Mouse (Mus musculus): ENCODE data around the gene Lrrc28. TPM values are rescaled to one million over a fixed set of nuclear protein-coding genes. Genes with fewer than 3 reads are reported as not detected.
A peak's percentile ranks its signal among the peaks of the same experiment; 100 is the strongest.

Gene Lrrc28
- total RNA-seq, 1 experiment from 2014 or later = 22.0 TPM

- DNase-seq = no peak
Observed at GRCm38 (mm10) chr7:67644291-67644690, 777 bp downstream of the Lrrc28 start.

GRCm38 (mm10) chr7:67642955-67643354 is 2.1 kb downstream of the Lrrc28 start:
- no peak for DNase-seq

- DNase-seq = no peak
Observed at GRCm38 (mm10) chr7:67639006-67639405, 6.1 kb downstream of the Lrrc28 start.

GRCm38 (mm10) chr7:67636161-67636560 is 8.9 kb downstream of the Lrrc28 start:
- no peak for DNase-seq

GRCm38 (mm10) chr7:67634210-67634609 is 10.9 kb downstream of the Lrrc28 start:
- no peak for DNase-seq

GRCm38 (mm10) chr7:67632380-67632779 is 12.7 kb downstream of the Lrrc28 start:
- DNase-seq = no peak

- DNase-seq = peak; percentile 63
Observed at GRCm38 (mm10) chr7:67630817-67631216, 14.3 kb downstream of the Lrrc28 start.

- DNase-seq = no peak
Observed at GRCm38 (mm10) chr7:67629681-67630080, 15.4 kb downstream of the Lrrc28 start.

- no peak for DNase-seq
Observed at GRCm38 (mm10) chr7:67626671-67627070, 18.4 kb downstream of the Lrrc28 start.

- no peak for DNase-seq
Observed at GRCm38 (mm10) chr7:67622151-67622550, 22.9 kb downstream of the Lrrc28 start.

GRCm38 (mm10) chr7:67619836-67620235 is 25.2 kb downstream of the Lrrc28 start:
- no peak for DNase-seq

- no peak for DNase-seq
Observed at GRCm38 (mm10) chr7:67618316-67618715, 26.8 kb downstream of the Lrrc28 start.

GRCm38 (mm10) chr7:67617646-67618045 is 27.4 kb downstream of the Lrrc28 start:
- no peak for DNase-seq

GRCm38 (mm10) chr7:67616890-67617289 is 28.2 kb downstream of the Lrrc28 start:
- DNase-seq = no peak

- DNase-seq = no peak
Observed at GRCm38 (mm10) chr7:67614464-67614861, 30.6 kb downstream of the Lrrc28 start.

- DNase-seq = no peak
Observed at GRCm38 (mm10) chr7:67613795-67614463, 31.1 kb downstream of the Lrrc28 start.

- no peak for DNase-seq
Observed at GRCm38 (mm10) chr7:67608348-67609024, 36.6 kb downstream of the Lrrc28 start.

GRCm38 (mm10) chr7:67607669-67608347 is 37.3 kb downstream of the Lrrc28 start:
- no peak for DNase-seq

- no peak for DNase-seq
Observed at GRCm38 (mm10) chr7:67606250-67606649, 38.8 kb downstream of the Lrrc28 start.

- DNase-seq = no peak
Observed at GRCm38 (mm10) chr7:67605114-67605513, 40.0 kb downstream of the Lrrc28 start.

GRCm38 (mm10) chr7:67598050-67598449 is 47.0 kb downstream of the Lrrc28 start:
- DNase-seq = peak; percentile 22

GRCm38 (mm10) chr7:67596961-67597360 is 48.1 kb downstream of the Lrrc28 start:
- DNase-seq = no peak

GRCm38 (mm10) chr7:67596322-67596721 is 48.7 kb downstream of the Lrrc28 start:
- no peak for DNase-seq

Measured in adrenal gland, postnatal 25 days (tissue).